Mouse (Mus musculus): ENCODE measurements around the gene Cdk19.

- TF ChIP-seq POLR2A (IDR thresholded peaks at IDR 0.05; ENCODE audit: insufficient read depth, low read depth, low read length) = no peak
- no peak for TF ChIP-seq CTCF (IDR thresholded peaks at IDR 0.05; ENCODE audit: insufficient read depth, low read depth, low read length)
These were observed 11.3 kb upstream of the Cdk19 start for GRCm38 (mm10) chr10:40328004-40328551.
